In the genomic region with DNA sequence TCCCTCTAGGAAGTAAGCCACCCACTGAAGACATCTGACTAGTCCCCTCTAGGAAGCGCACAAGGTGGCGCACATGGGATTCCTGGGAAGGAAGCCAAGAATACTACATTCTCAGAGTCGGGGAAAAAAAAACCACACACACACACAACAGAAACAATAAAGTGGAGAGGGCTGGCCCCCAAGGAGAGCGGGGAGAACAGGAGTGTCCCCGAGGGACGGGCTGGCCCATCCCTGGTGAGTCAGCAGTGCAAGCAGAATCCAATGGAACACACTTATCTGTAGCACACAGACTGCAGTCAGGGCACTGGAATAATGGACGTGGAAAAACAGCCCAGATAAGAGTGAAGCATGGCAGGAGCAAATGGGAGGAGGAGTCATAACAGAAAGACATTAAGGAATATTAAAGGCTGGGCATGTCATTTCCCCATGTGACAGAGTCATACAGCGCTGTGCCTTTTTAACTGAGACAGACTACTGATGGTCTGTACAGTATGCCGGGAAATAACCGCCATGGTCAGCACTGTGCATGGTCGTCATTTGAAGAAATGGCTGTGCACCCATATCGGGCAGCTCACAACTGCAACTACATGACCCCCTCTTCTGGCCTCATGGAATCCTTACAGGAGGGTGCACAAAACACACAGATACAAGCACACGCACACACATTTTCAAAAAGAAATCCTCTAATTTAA, we compare ENCODE assay signal across 8 mouse cellular contexts. TPM values are rescaled to one million over a fixed set of nuclear protein-coding genes. Genes with fewer than 3 reads are reported as not detected.
DNase-seq lines count a peak whose midpoint lies in the region; ATAC-seq and TF ChIP-seq lines count a peak whose summit lies in the region.

No protein-coding gene starts in this region.

- H3K4me3 ChIP-seq in hindbrain, embryonic 13.5 days = no peak overlapping the region
- no peak overlapping the region for H3K4me3 ChIP-seq in hindbrain, embryonic 11.5 days (ENCODE audit: low read depth, low read length)
- H3K4me3 ChIP-seq in G1E (ENCODE audit: low read depth, low read length) = no peak overlapping the region

- peaks cover 24% of the 10 kb centered on the region for H3K36me3 ChIP-seq in hindbrain, embryonic 13.5 days
- H3K36me3 ChIP-seq in hindbrain, embryonic 11.5 days (ENCODE audit: control insufficient read depth, insufficient read depth, low read length) = no peaks in the 10 kb centered on the region
- peaks cover 49% of the 10 kb centered on the region for H3K36me3 ChIP-seq in G1E (replicated peaks)

- no peaks in the 10 kb centered on the region for H3K9me3 ChIP-seq in hindbrain, embryonic 13.5 days
- no peaks in the 10 kb centered on the region for H3K9me3 ChIP-seq in hindbrain, embryonic 11.5 days (ENCODE audit: control insufficient read depth, low read length)
- no peaks in the 10 kb centered on the region for H3K9me3 ChIP-seq in G1E (replicated peaks)

- 74% methylated on average over 13 of the region's 13 CpGs for WGBS in hindbrain, embryonic 13.5 days
- 89% methylated on average over 13 of the region's 13 CpGs for WGBS in hindbrain, embryonic 11.5 days

- intact Hi-C loops in left cerebral cortex, postnatal 4 days (cut with DNase I) = no loop called here

- no peak overlapping the region for H3K9ac ChIP-seq in hindbrain, embryonic 13.5 days
- no peak overlapping the region for H3K9ac ChIP-seq in hindbrain, embryonic 11.5 days (ENCODE audit: low read depth, low read length)

- H3K4me1 ChIP-seq in hindbrain, embryonic 13.5 days (replicated peaks) = no peaks in the 10 kb centered on the region
- H3K4me1 ChIP-seq in hindbrain, embryonic 11.5 days (replicated peaks; ENCODE audit: control insufficient read depth, insufficient read depth, low read length) = no peaks in the 10 kb centered on the region
- peaks cover 15% of the 10 kb centered on the region for H3K4me1 ChIP-seq in G1E (ENCODE audit: insufficient read depth, low read depth, low read length)

- no peak overlapping the region for H3K4me2 ChIP-seq in hindbrain, embryonic 13.5 days
- no peak overlapping the region for H3K4me2 ChIP-seq in hindbrain, embryonic 11.5 days (replicated peaks; ENCODE audit: low read depth, low read length)

- no peak for TF ChIP-seq CTCF in G1E (IDR thresholded peaks at IDR 0.05; ENCODE audit: low read depth, low read length)

- peak; percentile 43 for ATAC-seq in hindbrain, embryonic 13.5 days (ENCODE audit: low FRiP score)
- no peak for ATAC-seq in hindbrain, embryonic 11.5 days (ENCODE audit: low FRiP score)
- peak; percentile 83 for ATAC-seq in G1E (ENCODE audit: extremely low read depth, insufficient number of reproducible peaks, low FRiP score, poor library complexity, severe bottlenecking)
- ATAC-seq in erythroid progenitor cell, adult 5-6 weeks (replicated peaks; ENCODE audit: low FRiP score, poor library complexity, severe bottlenecking) = peak; percentile 95

- DNase-seq in hindbrain, embryonic 11.5 days (ENCODE audit: low spot score) = no peak
- peak; percentile 9 for DNase-seq in G1E (ENCODE audit: low spot score)
- peak; percentile 27 to 67 for DNase-seq in kidney, postnatal 25 days
- DNase-seq in thymus, postnatal 25 days = no peak
- no peak for DNase-seq in left cerebral cortex, adult 18-20 months (ENCODE audit: low spot score in 2 of 2)
- no peak for DNase-seq in left cerebral cortex, postnatal 4 days

- no peak overlapping the region for H3K27ac ChIP-seq in hindbrain, embryonic 13.5 days
- no peak overlapping the region for H3K27ac ChIP-seq in hindbrain, embryonic 11.5 days (ENCODE audit: low read depth, low read length)

- H3K27me3 ChIP-seq in hindbrain, embryonic 13.5 days = no peaks in the 10 kb centered on the region
- no peaks in the 10 kb centered on the region for H3K27me3 ChIP-seq in hindbrain, embryonic 11.5 days (ENCODE audit: control insufficient read depth, insufficient read depth, low read length)
- no peaks in the 10 kb centered on the region for H3K27me3 ChIP-seq in G1E (ENCODE audit: insufficient read depth, low read length)

RNA-seq across cellular contexts. Expression of gene Tmod3, which starts 31.9 kb away (rescaled TPM):
- polyA plus RNA-seq in hindbrain, embryonic 13.5 days (2015; fragmentation: Nextera tagmentation; extraction: Ambion mirVana) = 82.3 and 85.3 TPM in 2 replicates
- 96.9 and 110 TPM in 2 replicates for polyA plus RNA-seq in hindbrain, embryonic 11.5 days (2014; fragmentation: Nextera tagmentation; extraction: Ambion mirVana)
- total RNA-seq in G1E (2014; fragmentation: Nextera tagmentation) (115 and 123 TPM in 2 replicates), G1E (2017) (118 and 136 TPM in 2 replicates)
- 10.9 and 11.3 TPM in 2 replicates for polyA plus RNA-seq in G1E (2012)
- 10.9 and 16.2 TPM in 2 replicates for total RNA-seq in erythroid progenitor cell, adult 5-6 weeks (2015; ENCODE audit: low replicate concordance)
- 16.9 and 42.4 TPM in 2 replicates for total RNA-seq in erythroid progenitor cell, adult 5-6 weeks (2017; ENCODE audit: low replicate concordance)
- 10 to 100 TPM; 43.1 to 54.8 TPM for total RNA-seq in left cerebral cortex, adult 18-20 months (2021)
- total RNA-seq in left cerebral cortex, postnatal 4 days (2021) = 10 to 100 TPM; 85.0 to 96.1 TPM

Comparison
In these comparisons a context has a peak if more than half of its experiments do, and no peak if none do; other contexts are left out.
1. DNase-seq: peak in G1E (single experiment) and kidney, postnatal 25 days (2 of 2); none in hindbrain, embryonic 11.5 days (single experiment), thymus, postnatal 25 days (single experiment), left cerebral cortex, adult 18-20 months (0 of 2) and left cerebral cortex, postnatal 4 days (single experiment).